Mouse (Mus musculus): ENCODE data around the gene Mageb18. TPM values are rescaled to one million over a fixed set of nuclear protein-coding genes. Genes with fewer than 3 reads are reported as not detected.

Gene Mageb18
- polyA plus RNA-seq, 1 experiment from 2014 or later = not detected

- no peak for ATAC-seq
- 44% methylated on average over 1 of the region's 1 CpGs for WGBS (ENCODE audit: insufficient replicate concordance)
- H3K27ac ChIP-seq (ENCODE audit: low read depth) = no peak overlapping the region
- H3K4me3 ChIP-seq (ENCODE audit: low read depth, low read length) = no peak overlapping the region
- no peak overlapping the region for H3K4me2 ChIP-seq (ENCODE audit: low read depth, low read length)
- H3K9me3 ChIP-seq (ENCODE audit: low read length) = no peaks in the 10 kb centered on the region
- H3K4me1 ChIP-seq (ENCODE audit: insufficient read depth) = no peaks in the 10 kb centered on the region
- DNase-seq = no peak
- TF ChIP-seq CTCF (IDR thresholded peaks at IDR 0.05; ENCODE audit: low read depth) (no peak), EP300 (IDR thresholded peaks at IDR 0.05; ENCODE audit: low read depth) (no peak)
- no peaks in the 10 kb centered on the region for H3K36me3 ChIP-seq (replicated peaks; ENCODE audit: insufficient read depth, low read length)
- H3K9ac ChIP-seq (replicated peaks) = no peak overlapping the region
- no peaks in the 10 kb centered on the region for H3K27me3 ChIP-seq (ENCODE audit: insufficient read depth, low read length)
These were observed 275.8 kb downstream of the Mageb18 start for GRCm38 (mm10) chrX:92323599-92323998.

- Histone ChIP-seq H3K4me1 (ENCODE audit: insufficient read depth) (no peaks in the 10 kb centered on the region), H3K36me3 (replicated peaks; ENCODE audit: insufficient read depth, low read length) (no peaks in the 10 kb centered on the region), H3K27ac (ENCODE audit: low read depth) (no peak overlapping the region), H3K27me3 (ENCODE audit: insufficient read depth, low read length) (no peaks in the 10 kb centered on the region), H3K4me2 (ENCODE audit: low read depth, low read length) (no peak overlapping the region), H3K9me3 (ENCODE audit: low read length) (no peaks in the 10 kb centered on the region), H3K4me3 (ENCODE audit: low read depth, low read length) (no peak overlapping the region), H3K9ac (replicated peaks) (no peak overlapping the region)
- DNase-seq = no peak
- TF ChIP-seq CTCF (IDR thresholded peaks at IDR 0.05; ENCODE audit: low read depth) (no peak), EP300 (IDR thresholded peaks at IDR 0.05; ENCODE audit: low read depth) (no peak)
- ATAC-seq = no peak
These were observed 318.8 kb downstream of the Mageb18 start for GRCm38 (mm10) chrX:92280619-92281018.

Other genes starting within 250 kb of the Mageb18 start
- gene Gm5941, start 109.6 kb downstream of the Mageb18 start, polyA plus RNA-seq (2015; fragmentation: Nextera tagmentation; extraction: Ambion mirVana) = not detected in 2 replicates

Measured in liver, postnatal 0 days (tissue).